Mouse (Mus musculus) limb, embryonic 12.5 days (tissue): ENCODE data around the gene Slc25a25. TPM values are rescaled to one million over a fixed set of nuclear protein-coding genes. Genes with fewer than 3 reads are reported as not detected.

Experiments used
- ATAC-seq: fragments of 200-750 bp; cut with Nextera tagmentation; 2 replicates; pipeline ENCODE4 v1.8.0; 2017; ENCODE audit warnings: low read depth, moderate TSS enrichment; ENCODE audit not compliant: insufficient number of reproducible peaks, insufficient read depth, low FRiP score, low TSS enrichment
- H3K27ac ChIP-seq: fragments of 300-500 bp; sonication (generic); 2 replicates; pipeline ENCODE4 v1.5.1; 2016; ENCODE audit warnings: mild to moderate bottlenecking, moderate library complexity
- H3K27me3 ChIP-seq: fragments of 300-500 bp; sonication (generic); 2 replicates; pipeline ENCODE4 v1.6.1; 2016; ENCODE audit warnings: mild to moderate bottlenecking, moderate library complexity
- H3K36me3 ChIP-seq: fragments of 300-500 bp; sonication (generic); 2 replicates; pipeline ENCODE4 v1.6.1; 2016; ENCODE audit warnings: mild to moderate bottlenecking, moderate library complexity
- H3K4me1 ChIP-seq: fragments of 300-500 bp; sonication (generic); replicated peaks from 2 replicates; pipeline ENCODE4 v1.6.1; 2016
- H3K4me2 ChIP-seq: fragments of 300-500 bp; sonication (generic); 2 replicates; pipeline ENCODE4 v1.6.1; 2016; ENCODE audit warnings: mild to moderate bottlenecking, moderate library complexity
- H3K4me3 ChIP-seq: fragments of 300-500 bp; sonication (generic); replicated peaks from 2 replicates; pipeline ENCODE4 v1.5.1; 2016; ENCODE audit warnings: mild to moderate bottlenecking
- H3K9ac ChIP-seq: fragments of 300-500 bp; sonication (generic); replicated peaks from 2 replicates; pipeline ENCODE4 v1.6.1; 2016; ENCODE audit warnings: mild to moderate bottlenecking, moderate library complexity
- H3K9me3 ChIP-seq: fragments of 300-500 bp; sonication (generic); 2 replicates; pipeline ENCODE4 v1.6.1; 2016; ENCODE audit warnings: mild to moderate bottlenecking, moderate library complexity
- WGBS: fragments of 180-500 bp; shearing (Covaris S2); methylation state at CpG from one replicate; pipeline ENCODE4 v1.1.7; 2016; 5-methylcytosine and 5-hydroxymethylcytosine counted together
- polyA plus RNA-seq: library from polyadenylated mRNA; unstranded; fragments of >200 nt; fragmentation: Nextera tagmentation; extraction: Ambion mirVana; gene quantifications from 2 replicates; pipeline ENCODE4 v1.2.1, GENCODE M21; 2016

Slc25a25 gene
- polyA plus RNA-seq, 1 experiment from 2014 or later, result 28.3 TPM

GRCm38 (mm10) chr2:32416556-32416955 is 34.7 kb downstream of the Slc25a25 start:
- peaks cover 77% of the 10 kb centered on the region for H3K36me3 ChIP-seq
- no peak overlapping the region for H3K27ac ChIP-seq
- H3K9ac ChIP-seq, result 0 out of 2 replicates have a peak overlapping the region, but pooled peaks have one; percentile 3
- ATAC-seq, result no peak
- H3K9me3 ChIP-seq, result no peaks in the 10 kb centered on the region
- H3K4me1 ChIP-seq, result no peaks in the 10 kb centered on the region
- H3K4me2 ChIP-seq, result no peak overlapping the region
- H3K27me3 ChIP-seq, result no peaks in the 10 kb centered on the region
- H3K4me3 ChIP-seq, result no peak overlapping the region
- 63% methylated on average over 2 of the region's 2 CpGs for WGBS

GRCm38 (mm10) chr2:32415801-32416200 is 35.4 kb downstream of the Slc25a25 start:
- Histone ChIP-seq H3K4me3 (no peak overlapping the region), H3K27ac (no peak overlapping the region), H3K4me1 (no peaks in the 10 kb centered on the region), H3K9ac (no peak overlapping the region), H3K36me3 (peaks cover 73% of the 10 kb centered on the region), H3K27me3 (no peaks in the 10 kb centered on the region), H3K4me2 (no peak overlapping the region), H3K9me3 (no peaks in the 10 kb centered on the region)
- WGBS, result 95% methylated on average over 12 of the region's 12 CpGs
- ATAC-seq, result no peak

- 45% methylated on average over 5 of the region's 5 CpGs for WGBS
- Histone ChIP-seq H3K4me1 (peaks cover 7% of the 10 kb centered on the region), H3K27ac (no peak overlapping the region), H3K9ac (no peak overlapping the region), H3K4me2 (no peak overlapping the region), H3K9me3 (no peaks in the 10 kb centered on the region), H3K27me3 (no peaks in the 10 kb centered on the region), H3K36me3 (peaks cover 54% of the 10 kb centered on the region), H3K4me3 (no peak overlapping the region)
- no peak for ATAC-seq
These were observed 37.3 kb downstream of the Slc25a25 start for GRCm38 (mm10) chr2:32413936-32414335.

GRCm38 (mm10) chr2:32412742-32413531 is 38.3 kb downstream of the Slc25a25 start:
- no peak overlapping the region for H3K9ac ChIP-seq
- no peak overlapping the region for H3K4me3 ChIP-seq
- H3K27ac ChIP-seq, result no peak overlapping the region
- WGBS, result 92% methylated on average over 6 of the region's 6 CpGs
- H3K4me2 ChIP-seq, result no peak overlapping the region
- H3K4me1 ChIP-seq, result peaks cover 14% of the 10 kb centered on the region
- H3K9me3 ChIP-seq, result no peaks in the 10 kb centered on the region
- H3K27me3 ChIP-seq, result no peaks in the 10 kb centered on the region
- ATAC-seq, result no peak
- H3K36me3 ChIP-seq, result peaks cover 44% of the 10 kb centered on the region

- Histone ChIP-seq H3K27ac (peak overlapping the region; percentile 29; the same call in 1 of the 2 replicates), H3K36me3 (peaks cover 29% of the 10 kb centered on the region), H3K27me3 (no peaks in the 10 kb centered on the region), H3K4me1 (peaks cover 14% of the 10 kb centered on the region), H3K4me3 (no peak overlapping the region), H3K9me3 (no peaks in the 10 kb centered on the region), H3K9ac (no peak overlapping the region), H3K4me2 (no peak overlapping the region)
- no peak for ATAC-seq
- 90% methylated on average over 7 of the region's 7 CpGs for WGBS
These were observed 39.8 kb downstream of the Slc25a25 start for GRCm38 (mm10) chr2:32411407-32411806.

GRCm38 (mm10) chr2:32408429-32409424 is 42.5 kb downstream of the Slc25a25 start:
- Histone ChIP-seq H3K4me1 (peaks cover 14% of the 10 kb centered on the region), H3K4me2 (peak overlapping the region; percentile 41), H3K9me3 (no peaks in the 10 kb centered on the region), H3K36me3 (peaks cover 7% of the 10 kb centered on the region), H3K27me3 (no peaks in the 10 kb centered on the region), H3K27ac (peak overlapping the region; percentile 95), H3K4me3 (0 out of 2 replicates have a peak overlapping the region, but pooled peaks have one; percentile 3), H3K9ac (peak overlapping the region; percentile 38; the same call in 1 of the 2 replicates)
- WGBS, result 32% methylated on average over 25 of the region's 25 CpGs
- peak; percentile 70 for ATAC-seq

GRCm38 (mm10) chr2:32407144-32407824 is 44.0 kb downstream of the Slc25a25 start:
- Histone ChIP-seq H3K36me3 (peaks cover 20% of the 10 kb centered on the region), H3K27me3 (no peaks in the 10 kb centered on the region), H3K4me2 (no peak overlapping the region), H3K4me3 (no peak overlapping the region), H3K9me3 (no peaks in the 10 kb centered on the region), H3K4me1 (peaks cover 14% of the 10 kb centered on the region), H3K27ac (peak overlapping the region; percentile 69; the same call in 1 of the 2 replicates), H3K9ac (no peak overlapping the region)
- no peak for ATAC-seq
- WGBS, result 86% methylated on average over 7 of the region's 7 CpGs

- no peak for ATAC-seq
- no peak overlapping the region for H3K9ac ChIP-seq
- no peaks in the 10 kb centered on the region for H3K27me3 ChIP-seq
- H3K9me3 ChIP-seq, result no peaks in the 10 kb centered on the region
- no peak overlapping the region for H3K4me2 ChIP-seq
- H3K4me3 ChIP-seq, result no peak overlapping the region
- peaks cover 14% of the 10 kb centered on the region for H3K4me1 ChIP-seq
- no peak overlapping the region for H3K27ac ChIP-seq
- H3K36me3 ChIP-seq, result peaks cover 46% of the 10 kb centered on the region
- WGBS, result 20% methylated on average over 2 of the region's 2 CpGs
These were observed 46.6 kb downstream of the Slc25a25 start for GRCm38 (mm10) chr2:32404663-32405062.

GRCm38 (mm10) chr2:32396695-32397094 is 54.5 kb downstream of the Slc25a25 start:
- peak overlapping the region; percentile 71 for H3K9ac ChIP-seq
- H3K36me3 ChIP-seq, result peaks cover 32% of the 10 kb centered on the region
- peak overlapping the region; percentile 98 for H3K4me3 ChIP-seq
- H3K4me2 ChIP-seq, result peak overlapping the region; percentile 93
- ATAC-seq, result no peak
- peaks cover 18% of the 10 kb centered on the region for H3K4me1 ChIP-seq
- H3K27me3 ChIP-seq, result no peaks in the 10 kb centered on the region
- peak overlapping the region; percentile 90; the same call in 1 of the 2 replicates for H3K27ac ChIP-seq
- under 1% methylated on average over 15 of the region's 15 CpGs for WGBS
- no peaks in the 10 kb centered on the region for H3K9me3 ChIP-seq

- Histone ChIP-seq H3K36me3 (peaks cover 26% of the 10 kb centered on the region), H3K4me3 (peak overlapping the region; percentile 98), H3K9ac (peak overlapping the region; percentile 71), H3K4me2 (peak overlapping the region; percentile 93), H3K27ac (peak overlapping the region; percentile 90), H3K4me1 (peaks cover 20% of the 10 kb centered on the region), H3K27me3 (no peaks in the 10 kb centered on the region), H3K9me3 (no peaks in the 10 kb centered on the region)
- WGBS, result under 1% methylated on average over 59 of the region's 59 CpGs
- peak; percentile 93 for ATAC-seq
These were observed 55.2 kb downstream of the Slc25a25 start for GRCm38 (mm10) chr2:32395946-32396621.
